Mouse (Mus musculus) adipose tissue, adult 10 weeks (tissue): ENCODE measurements around the gene Olfr1121. TPM values are rescaled to one million over a fixed set of nuclear protein-coding genes. Genes with fewer than 3 reads are reported as not detected.

Experiments used
- polyA plus RNA-seq: library from polyadenylated mRNA; stranded (reverse); fragments of 350-450 nt; fragmentation: Illumina TruSeq; extraction: RNeasy Lipid Tissue Mini Kit (QIAGEN cat#74804); gene quantifications from one replicate; pipeline ENCODE4 v1.2.3, GENCODE M21; 2014; ENCODE audit warnings: low read depth, low replicate concordance

Olfr1121 gene
- polyA plus RNA-seq, result not detected

GRCm38 (mm10) chr2:87369595-87369994 is at the start of gene Olfr1121:
TSS of gene Olfr1121 (plus strand) at chr2:87369895.

GRCm38 (mm10) chr2:87354515-87354914 is 15.2 kb upstream of the Olfr1121 start, which contains the start of gene Olfr1120:
TSS of gene Olfr1120 (plus strand) at chr2:87354815.

DNA sequence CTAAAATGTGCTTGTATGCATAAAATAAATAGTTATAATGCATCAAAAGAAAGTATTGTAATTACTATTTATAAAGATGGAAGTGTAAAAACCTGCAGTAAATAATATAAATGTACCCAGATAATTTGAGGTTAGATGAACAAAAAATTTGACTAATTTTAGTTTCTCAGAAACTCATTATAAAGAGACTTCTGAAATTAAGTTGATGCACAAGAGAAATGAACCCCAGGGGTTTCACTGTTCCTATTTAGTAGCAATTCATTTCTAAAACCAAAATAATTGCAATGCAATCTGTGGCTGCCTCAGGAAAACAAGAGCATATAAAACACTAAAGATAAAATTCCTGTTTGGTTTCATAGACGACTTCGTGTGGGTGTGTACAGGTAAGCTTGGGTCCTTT is 15.9 kb downstream of the Olfr1121 start, which contains the start of gene Olfr1122:
Gene Olfr1122, plus strand, starts transcription at position 301 of the 400 bp plus-strand sequence.

DNA sequence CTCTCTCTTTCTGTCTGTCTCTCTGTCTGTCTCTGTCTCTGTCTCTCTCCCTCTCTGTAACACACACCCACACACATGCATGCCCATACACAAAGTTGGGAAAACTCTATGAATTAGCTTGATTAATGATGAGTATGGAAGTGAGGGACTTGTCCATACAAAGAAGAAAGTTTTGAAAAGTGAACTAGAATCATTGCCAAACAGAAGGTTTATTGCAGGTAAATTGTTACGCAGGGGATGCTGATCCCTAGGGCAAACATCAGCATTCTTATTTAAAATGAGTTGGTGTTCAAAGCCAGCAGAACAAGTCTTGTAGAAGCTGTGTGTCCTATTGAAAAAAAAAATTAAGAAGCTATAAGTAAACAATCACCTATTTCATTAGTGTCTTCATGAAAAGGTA is 46.6 kb downstream of the Olfr1121 start, which contains the start of gene Olfr1123:
Gene Olfr1123, plus strand, starts transcription at position 301 of the 400 bp plus-strand sequence.

Other genes with a start within 250 kb of the Olfr1121 start
- not detected for gene Olfr1110, start 229.6 kb upstream of the Olfr1121 start, polyA plus RNA-seq
- gene Olfr1111, start 217.3 kb upstream of the Olfr1121 start, polyA plus RNA-seq, result not detected
- not detected for gene Olfr1112, start 182.1 kb upstream of the Olfr1121 start, polyA plus RNA-seq
- gene Olfr1113, start 160.9 kb upstream of the Olfr1121 start, polyA plus RNA-seq, result not detected
- not detected for gene Olfr1115, start 121.9 kb upstream of the Olfr1121 start, polyA plus RNA-seq
- gene Olfr1116, start 102.4 kb upstream of the Olfr1121 start, polyA plus RNA-seq, result not detected
- gene Olfr1118, start 62.3 kb upstream of the Olfr1121 start, polyA plus RNA-seq, result not detected
- gene Olfr1120, start 15.1 kb upstream of the Olfr1121 start, polyA plus RNA-seq, result not detected
- gene Olfr1122, start 16.0 kb downstream of the Olfr1121 start, polyA plus RNA-seq, result not detected
- gene Olfr1123, start 46.7 kb downstream of the Olfr1121 start, polyA plus RNA-seq, result not detected
- gene Olfr1124, start 60.4 kb downstream of the Olfr1121 start, polyA plus RNA-seq, result not detected
- not detected for gene Olfr1126, start 84.1 kb downstream of the Olfr1121 start, polyA plus RNA-seq
- gene Pramel7, start 127.2 kb downstream of the Olfr1121 start, polyA plus RNA-seq, result not detected
- not detected for gene Pramel6, start 136.7 kb downstream of the Olfr1121 start, polyA plus RNA-seq
- gene Olfr153, start 161.9 kb downstream of the Olfr1121 start, polyA plus RNA-seq, result not detected
- not detected for gene Olfr1128, start 175.6 kb downstream of the Olfr1121 start, polyA plus RNA-seq
- not detected for gene Olfr1129, start 204.0 kb downstream of the Olfr1121 start, polyA plus RNA-seq
- not detected for gene Olfr1130, start 236.3 kb downstream of the Olfr1121 start, polyA plus RNA-seq